Mouse (Mus musculus): ENCODE measurements around the gene Selenot. TPM values are rescaled to one million over a fixed set of nuclear protein-coding genes. Genes with fewer than 3 reads are reported as not detected.

Selenot gene
- polyA plus RNA-seq (2015; fragmentation: Nextera tagmentation; extraction: Ambion mirVana) = 15.4 and 16.0 TPM in 2 replicates

DNA sequence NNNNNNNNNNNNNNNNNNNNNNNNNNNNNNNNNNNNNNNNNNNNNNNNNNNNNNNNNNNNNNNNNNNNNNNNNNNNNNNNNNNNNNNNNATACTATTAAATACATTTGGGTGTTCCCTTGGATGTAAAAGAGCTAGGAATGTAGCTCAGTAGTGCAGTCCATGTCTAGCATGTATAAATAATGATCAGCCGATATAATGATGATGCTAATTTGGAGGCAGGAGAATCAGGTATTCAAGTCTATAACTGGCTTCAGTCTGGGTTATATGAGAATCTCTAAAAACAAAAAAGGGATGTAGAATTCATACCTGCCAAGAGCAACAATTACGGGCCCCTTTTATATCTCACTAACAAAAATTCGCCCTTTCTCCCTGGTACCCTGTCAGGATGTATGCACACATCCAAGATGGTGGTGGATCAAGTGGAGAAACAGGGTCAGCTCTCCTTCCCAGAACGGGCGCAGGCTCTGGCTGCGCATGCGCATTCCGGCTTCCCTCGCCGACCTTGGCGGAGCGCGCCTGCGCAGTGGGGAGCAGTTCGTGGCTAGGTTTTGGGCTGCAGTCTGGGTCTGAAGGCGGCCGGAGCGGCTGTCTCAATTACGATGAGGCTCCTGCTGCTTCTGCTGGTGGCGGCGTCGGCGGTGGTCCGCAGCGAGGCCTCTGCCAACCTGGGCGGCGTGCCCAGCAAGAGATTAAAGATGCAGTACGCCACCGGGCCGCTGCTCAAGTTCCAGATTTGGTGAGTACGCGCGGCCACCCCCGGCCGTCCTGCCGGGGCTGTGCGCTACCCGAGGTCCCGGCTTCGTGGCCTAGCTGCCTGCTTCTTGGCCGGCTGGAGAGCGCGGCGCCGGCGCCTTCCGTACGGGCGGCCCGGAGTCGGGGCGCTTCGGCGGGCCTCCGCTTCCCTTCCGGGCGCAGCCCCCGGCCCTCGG lies at the start of gene Selenot:
TSS of gene Selenot (plus strand) at position 500 of the 930 bp plus-strand sequence.
- Histone ChIP-seq H3K9me3 (replicated peaks) (no peaks in the 10 kb centered on the region), H3K9ac (peak within 1 kb of the TSS; percentile 98), H3K27ac (replicated peaks) (peak within 1 kb of the TSS; percentile 100), H3K36me3 (peaks cover 7% of the 10 kb centered on the region; the same call in 1 of the 2 replicates), H3K4me1 (peaks cover 7% of the 10 kb centered on the region; the same call in 1 of the 2 replicates), H3K27me3 (no peaks in the 10 kb centered on the region), H3K4me2 (replicated peaks) (peak within 1 kb of the TSS; percentile 48), H3K4me3 (replicated peaks) (peak within 1 kb of the TSS; percentile 87)
- peak; percentile 93 for ATAC-seq (ENCODE audit: insufficient number of reproducible peaks, low FRiP score, low TSS enrichment, low read depth)
- WGBS = 1% methylated on average over 59 of the region's 59 CpGs

DNA sequence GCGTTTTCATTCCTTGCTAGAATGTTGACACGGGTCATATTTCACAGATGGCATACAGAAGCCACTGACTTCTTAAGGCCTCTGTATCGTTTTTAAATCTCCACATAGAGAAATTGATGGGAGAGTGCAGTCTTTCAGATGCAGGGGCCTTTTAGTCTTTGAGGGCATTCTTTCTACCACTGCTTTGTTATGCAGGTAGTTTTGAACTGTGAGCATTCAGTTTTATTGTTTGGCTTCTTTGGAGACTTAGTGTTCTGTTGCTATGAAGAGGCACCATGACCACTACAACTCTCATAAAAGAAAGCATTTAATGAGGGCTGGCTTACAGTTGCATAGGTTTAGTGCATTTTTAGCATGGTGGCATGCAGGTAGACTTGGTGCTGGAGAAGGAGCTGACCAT lies 39.9 kb upstream of the Selenot start:
- no peak overlapping the region for H3K27ac ChIP-seq (replicated peaks)
- H3K9me3 ChIP-seq (replicated peaks) = no peaks in the 10 kb centered on the region
- no peak overlapping the region for H3K4me3 ChIP-seq (replicated peaks)
- no peak for ATAC-seq (ENCODE audit: insufficient number of reproducible peaks, low FRiP score, low TSS enrichment, low read depth)
- no peaks in the 10 kb centered on the region for H3K4me1 ChIP-seq
- H3K36me3 ChIP-seq = peaks cover 37% of the 10 kb centered on the region
- H3K4me2 ChIP-seq (replicated peaks) = no peak overlapping the region
- WGBS = 90% methylated on average over 3 of the region's 3 CpGs
- no peaks in the 10 kb centered on the region for H3K27me3 ChIP-seq
- H3K9ac ChIP-seq = no peak overlapping the region

DNA sequence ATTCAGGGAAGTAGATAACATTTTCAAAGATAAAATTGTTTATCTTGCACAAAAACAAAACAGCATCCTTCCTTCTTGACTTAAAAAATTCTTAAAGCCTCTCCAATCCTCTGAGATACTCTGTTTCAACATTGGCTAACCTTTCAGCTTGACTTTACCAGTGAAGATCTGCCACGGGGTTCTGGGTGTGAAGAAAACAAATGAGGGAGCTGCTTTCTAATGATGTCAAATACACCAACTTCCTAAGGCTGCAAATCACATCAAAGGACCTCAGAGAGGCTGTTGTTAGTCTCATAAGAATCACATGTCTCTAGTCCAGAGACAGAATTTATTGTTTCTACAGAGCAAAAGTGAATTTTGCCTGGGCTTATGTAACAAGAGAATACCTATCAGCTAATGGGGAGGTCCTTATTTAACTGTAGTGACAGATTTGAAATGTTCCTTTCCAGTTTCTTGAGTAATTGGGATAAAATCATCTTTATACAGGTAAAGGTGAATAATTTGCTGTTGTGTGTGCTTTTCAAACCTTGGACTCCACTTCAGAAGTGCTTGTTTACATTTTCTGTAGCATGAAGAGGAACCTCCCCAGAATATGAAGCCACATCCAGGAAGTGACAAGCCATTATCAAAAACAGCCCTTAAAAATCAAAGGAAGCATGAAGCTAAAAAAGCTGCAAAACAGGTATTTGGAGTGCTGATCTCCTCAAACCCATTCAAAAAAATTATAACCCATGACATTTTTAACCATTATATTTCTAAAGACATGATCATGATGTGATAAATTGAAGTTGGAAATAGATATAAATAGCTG lies 24.2 kb upstream of the Selenot start:
- Histone ChIP-seq H3K4me1 (no peaks in the 10 kb centered on the region), H3K27me3 (no peaks in the 10 kb centered on the region), H3K27ac (replicated peaks) (no peak overlapping the region), H3K4me3 (replicated peaks) (no peak overlapping the region), H3K9me3 (replicated peaks) (no peaks in the 10 kb centered on the region), H3K4me2 (replicated peaks) (no peak overlapping the region), H3K36me3 (peaks cover 72% of the 10 kb centered on the region), H3K9ac (no peak overlapping the region)
- no peak for ATAC-seq (ENCODE audit: insufficient number of reproducible peaks, low FRiP score, low TSS enrichment, low read depth)
- 93% methylated on average over 1 of the region's 1 CpGs for whole genome bisulfite sequencing

DNA sequence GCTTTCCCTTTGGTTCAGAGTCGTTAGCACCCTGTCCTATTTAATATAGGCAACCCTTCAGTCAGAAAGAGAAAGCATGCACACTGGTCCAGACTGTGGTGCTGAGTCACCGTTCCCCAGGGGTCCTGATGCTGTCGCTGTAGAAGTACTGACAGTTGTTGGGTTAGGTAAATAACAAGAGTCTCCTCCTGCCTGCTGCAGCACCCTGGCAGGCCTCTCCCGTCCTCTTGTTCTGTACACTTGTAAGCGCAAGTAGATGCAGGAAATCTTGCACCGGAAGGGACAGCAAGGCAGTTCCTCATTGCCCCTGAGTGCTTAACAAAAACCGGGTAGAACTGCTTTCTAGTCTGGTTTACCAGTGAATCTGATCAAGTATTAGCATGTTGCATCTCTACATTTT lies 19.8 kb upstream of the Selenot start:
- no peak overlapping the region for H3K9ac ChIP-seq
- WGBS = 84% methylated on average over 7 of the region's 7 CpGs
- H3K9me3 ChIP-seq (replicated peaks) = no peaks in the 10 kb centered on the region
- H3K4me3 ChIP-seq (replicated peaks) = no peak overlapping the region
- no peaks in the 10 kb centered on the region for H3K4me1 ChIP-seq
- peaks cover 44% of the 10 kb centered on the region for H3K36me3 ChIP-seq
- H3K27ac ChIP-seq (replicated peaks) = no peak overlapping the region
- H3K27me3 ChIP-seq = no peaks in the 10 kb centered on the region
- ATAC-seq (ENCODE audit: insufficient number of reproducible peaks, low FRiP score, low TSS enrichment, low read depth) = no peak
- H3K4me2 ChIP-seq (replicated peaks) = no peak overlapping the region

DNA sequence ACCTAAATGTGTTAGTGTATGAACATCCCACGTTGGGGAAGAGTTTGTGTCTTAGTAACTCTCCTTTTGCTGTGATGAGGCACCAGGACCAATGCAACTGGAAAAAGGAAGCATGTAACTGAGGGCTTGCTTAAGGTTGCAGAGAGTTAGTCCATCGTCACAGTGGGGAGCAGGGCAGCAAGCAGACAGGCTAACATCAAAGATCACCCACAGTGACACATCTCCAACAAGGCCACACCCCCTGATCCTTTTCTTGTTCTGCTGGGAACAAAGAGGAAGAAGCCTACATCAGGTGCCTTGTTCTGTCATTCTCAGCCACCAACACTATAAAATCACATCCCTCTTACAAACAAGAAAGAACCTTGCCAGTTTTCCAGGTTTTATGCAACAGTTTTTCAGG lies 16.5 kb upstream of the Selenot start:
- Histone ChIP-seq H3K4me1 (no peaks in the 10 kb centered on the region), H3K9me3 (replicated peaks) (no peaks in the 10 kb centered on the region), H3K4me3 (replicated peaks) (no peak overlapping the region), H3K27ac (replicated peaks) (no peak overlapping the region), H3K4me2 (replicated peaks) (no peak overlapping the region), H3K27me3 (no peaks in the 10 kb centered on the region), H3K9ac (no peak overlapping the region), H3K36me3 (peaks cover 21% of the 10 kb centered on the region)
- WGBS = 37% methylated on average over 2 of the region's 2 CpGs
- no peak for ATAC-seq (ENCODE audit: insufficient number of reproducible peaks, low FRiP score, low TSS enrichment, low read depth)

DNA sequence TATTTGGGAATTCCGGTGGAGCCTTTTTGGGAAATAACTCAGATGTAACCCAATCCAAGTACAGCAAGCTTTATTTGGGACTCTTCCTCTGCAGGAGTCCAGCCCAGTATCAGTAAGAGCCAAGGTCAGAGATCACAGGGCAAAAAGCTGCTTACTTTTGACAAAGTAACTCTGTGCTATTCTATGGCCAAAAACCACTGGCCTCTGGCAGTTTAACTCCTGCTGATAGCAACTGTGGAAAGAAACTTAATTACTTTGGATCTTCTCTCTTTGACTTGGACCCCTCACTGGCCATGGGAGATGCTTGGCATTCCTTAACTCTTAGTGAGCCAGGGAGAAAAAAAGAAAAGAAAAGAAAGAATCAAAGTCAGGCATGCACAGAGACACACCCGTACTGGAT lies 15.0 kb upstream of the Selenot start:
- no peak overlapping the region for H3K4me3 ChIP-seq (replicated peaks)
- H3K9me3 ChIP-seq (replicated peaks) = no peaks in the 10 kb centered on the region
- ATAC-seq (ENCODE audit: insufficient number of reproducible peaks, low FRiP score, low TSS enrichment, low read depth) = no peak
- WGBS = 19% methylated on average over 2 of the region's 2 CpGs
- H3K9ac ChIP-seq = no peak overlapping the region
- H3K36me3 ChIP-seq = peaks cover 7% of the 10 kb centered on the region
- H3K4me1 ChIP-seq = no peaks in the 10 kb centered on the region
- no peak overlapping the region for H3K27ac ChIP-seq (replicated peaks)
- H3K27me3 ChIP-seq = no peaks in the 10 kb centered on the region
- H3K4me2 ChIP-seq (replicated peaks) = no peak overlapping the region

DNA sequence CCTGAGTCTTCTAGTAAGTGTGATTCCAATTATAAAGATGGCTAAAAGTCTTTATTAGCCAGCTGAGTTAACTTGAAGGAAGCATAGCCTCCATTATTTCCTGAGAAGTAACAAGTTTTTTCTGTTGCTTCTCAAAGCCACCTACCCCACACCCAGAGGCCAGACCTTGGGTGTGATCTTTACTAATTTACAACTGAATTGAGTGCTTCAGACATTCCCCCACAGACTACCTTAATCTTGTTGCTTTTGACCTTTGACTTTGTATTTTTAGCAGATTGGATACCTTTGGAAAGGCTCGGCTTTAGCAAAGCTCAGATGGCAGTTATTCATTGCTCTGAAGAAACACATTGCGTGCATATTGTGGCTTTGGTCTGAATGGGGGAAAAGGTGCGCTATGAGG lies 5.6 kb upstream of the Selenot start:
- 86% methylated on average over 3 of the region's 3 CpGs for whole genome bisulfite sequencing
- Histone ChIP-seq H3K36me3 (no peaks in the 10 kb centered on the region), H3K9me3 (replicated peaks) (no peaks in the 10 kb centered on the region), H3K4me3 (replicated peaks) (no peak overlapping the region), H3K27ac (replicated peaks) (no peak overlapping the region), H3K27me3 (no peaks in the 10 kb centered on the region), H3K4me1 (no peaks in the 10 kb centered on the region), H3K4me2 (replicated peaks) (no peak overlapping the region), H3K9ac (no peak overlapping the region)
- no peak for ATAC-seq (ENCODE audit: insufficient number of reproducible peaks, low FRiP score, low TSS enrichment, low read depth)

DNA sequence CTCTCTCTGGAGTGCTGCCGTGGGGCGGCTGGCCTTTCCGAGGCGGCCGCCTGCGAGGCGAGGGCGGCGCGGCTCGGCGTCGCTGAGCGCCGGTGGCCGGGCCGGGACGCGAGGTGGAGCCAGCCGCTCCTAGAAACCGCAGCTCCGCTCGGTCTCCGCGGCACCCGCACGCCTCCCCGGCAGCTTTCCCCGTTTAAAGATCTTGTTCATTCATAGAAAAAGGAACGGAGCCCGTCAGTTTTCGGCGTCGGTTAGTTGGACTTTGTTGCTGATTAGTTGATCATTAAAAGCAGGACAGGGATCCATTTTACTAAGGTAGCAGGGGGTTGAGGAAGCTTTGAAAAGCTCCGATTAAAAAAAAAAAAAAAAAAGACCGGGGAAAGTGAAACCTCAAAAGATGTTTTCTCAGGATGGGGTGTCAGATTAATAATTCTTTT lies 649 bp downstream of the Selenot start:
- Histone ChIP-seq H3K9ac (peak overlapping the region; percentile 98), H3K36me3 (peaks cover 7% of the 10 kb centered on the region; the same call in 1 of the 2 replicates), H3K9me3 (replicated peaks) (no peaks in the 10 kb centered on the region), H3K27ac (replicated peaks) (peak overlapping the region; percentile 100), H3K4me1 (peaks cover 7% of the 10 kb centered on the region; the same call in 1 of the 2 replicates), H3K4me3 (replicated peaks) (peak overlapping the region; percentile 87), H3K27me3 (no peaks in the 10 kb centered on the region), H3K4me2 (replicated peaks) (peak overlapping the region; percentile 48)
- peak; percentile 70 for ATAC-seq (ENCODE audit: insufficient number of reproducible peaks, low FRiP score, low TSS enrichment, low read depth)
- under 1% methylated on average over 36 of the region's 36 CpGs for WGBS

DNA sequence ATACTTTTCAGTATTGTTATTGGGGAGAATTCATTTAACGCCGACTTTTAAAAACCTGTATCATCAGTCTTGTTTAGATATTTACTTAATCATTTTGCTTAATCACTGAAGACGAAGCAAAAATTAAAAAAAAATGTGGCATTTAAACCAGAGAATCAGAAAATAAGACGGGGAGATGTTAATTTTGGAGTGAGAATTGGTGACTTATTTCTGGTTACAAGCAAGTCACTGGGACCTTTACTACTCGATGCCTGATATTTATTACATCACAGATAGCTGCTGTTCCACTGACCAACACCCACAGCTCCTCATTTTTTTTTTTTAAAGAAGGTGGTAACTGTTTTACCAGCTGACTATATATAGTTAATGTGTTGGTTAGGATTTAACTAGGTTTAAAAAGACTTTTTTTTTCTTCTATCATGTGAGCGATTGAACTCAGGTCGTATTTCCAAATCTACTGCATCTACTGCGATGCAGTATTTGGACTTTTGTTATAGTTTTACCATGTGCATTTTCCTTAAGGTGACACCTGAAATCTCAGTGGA lies 1.1 kb downstream of the Selenot start:
- 9% methylated on average over 8 of the region's 8 CpGs for WGBS
- peak overlapping the region; percentile 100; the same call in 1 of the 2 replicates for H3K27ac ChIP-seq (replicated peaks)
- peaks cover 9% of the 10 kb centered on the region; the same call in 1 of the 2 replicates for H3K4me1 ChIP-seq

DNA sequence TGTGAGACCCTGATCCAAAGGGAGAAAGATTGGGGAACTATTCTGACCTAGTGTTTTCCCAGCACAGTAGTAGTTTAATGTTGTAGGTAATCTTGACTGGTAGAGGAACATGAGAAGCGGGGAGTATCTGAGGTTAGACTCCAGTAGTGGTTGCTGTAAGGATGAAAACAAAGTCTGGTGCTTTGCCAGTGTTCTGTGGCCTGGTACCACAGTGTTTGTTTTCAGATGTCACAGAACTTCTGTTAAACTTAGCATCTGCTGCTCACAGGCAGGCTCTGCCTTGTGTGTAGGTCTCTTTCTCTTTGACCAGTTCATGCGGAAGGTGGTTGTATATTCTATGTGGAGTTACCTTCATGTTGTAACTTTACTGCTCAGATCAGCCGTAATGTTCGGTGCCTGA lies 5.1 kb downstream of the Selenot start:
- H3K4me2 ChIP-seq (replicated peaks) = no peak overlapping the region
- no peak for ATAC-seq (ENCODE audit: insufficient number of reproducible peaks, low FRiP score, low TSS enrichment, low read depth)
- peaks cover 14% of the 10 kb centered on the region for H3K36me3 ChIP-seq
- no peaks in the 10 kb centered on the region for H3K27me3 ChIP-seq
- no peak overlapping the region for H3K27ac ChIP-seq (replicated peaks)
- peaks cover 9% of the 10 kb centered on the region; the same call in 1 of the 2 replicates for H3K4me1 ChIP-seq
- 93% methylated on average over 4 of the region's 4 CpGs for whole genome bisulfite sequencing
- H3K4me3 ChIP-seq (replicated peaks) = no peak overlapping the region
- H3K9me3 ChIP-seq (replicated peaks) = no peaks in the 10 kb centered on the region
- no peak overlapping the region for H3K9ac ChIP-seq

More for the DNA sequence above, 1.1 kb downstream of the Selenot start:
- ATAC-seq (ENCODE audit: insufficient number of reproducible peaks, low FRiP score, low TSS enrichment, low read depth) = no peak
- Histone ChIP-seq H3K36me3 (peaks cover 7% of the 10 kb centered on the region; the same call in 1 of the 2 replicates), H3K4me3 (replicated peaks) (peak overlapping the region; percentile 87), H3K9me3 (replicated peaks) (no peaks in the 10 kb centered on the region), H3K27me3 (no peaks in the 10 kb centered on the region), H3K9ac (peak overlapping the region; percentile 98; the same call in 1 of the 2 replicates), H3K4me2 (replicated peaks) (peak overlapping the region; percentile 48)

DNA sequence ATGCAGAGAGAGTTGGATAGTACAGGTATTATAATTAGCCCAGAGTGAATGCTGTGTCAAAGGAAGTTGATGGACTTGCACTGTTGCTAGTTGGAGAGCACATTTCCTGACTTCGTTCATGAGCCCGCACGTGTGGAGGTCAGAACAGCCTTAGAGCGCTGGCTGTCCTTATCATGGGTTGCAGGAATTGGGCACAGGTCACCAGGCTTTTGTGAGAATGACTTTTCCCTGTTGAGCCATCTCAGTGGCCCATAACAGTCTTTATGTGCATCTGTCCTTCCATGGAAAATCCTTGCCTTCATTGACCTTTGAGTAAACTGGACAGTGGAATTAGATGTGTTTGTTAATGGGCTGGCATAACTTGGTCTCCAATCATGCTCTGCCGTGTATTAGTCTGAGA lies 5.9 kb downstream of the Selenot start:
- no peaks in the 10 kb centered on the region for H3K27me3 ChIP-seq
- no peak overlapping the region for H3K4me3 ChIP-seq (replicated peaks)
- no peak overlapping the region for H3K4me2 ChIP-seq (replicated peaks)
- no peaks in the 10 kb centered on the region for H3K9me3 ChIP-seq (replicated peaks)
- no peak for ATAC-seq (ENCODE audit: insufficient number of reproducible peaks, low FRiP score, low TSS enrichment, low read depth)
- peaks cover 9% of the 10 kb centered on the region; the same call in 1 of the 2 replicates for H3K4me1 ChIP-seq
- H3K36me3 ChIP-seq = peaks cover 18% of the 10 kb centered on the region
- no peak overlapping the region for H3K9ac ChIP-seq
- H3K27ac ChIP-seq (replicated peaks) = no peak overlapping the region
- WGBS = 87% methylated on average over 5 of the region's 5 CpGs
